Mouse (Mus musculus): ENCODE results near the gene Rbms3. TPM values are rescaled to one million over a fixed set of nuclear protein-coding genes. Genes with fewer than 3 reads are reported as not detected.
A peak's percentile ranks its signal among the peaks of the same experiment; 100 is the strongest.

Rbms3 gene
- total RNA-seq, 2 experiments from 2014 or later = 14.1 to 15.4 TPM

- DNase-seq = no peak
These were observed 153.0 kb downstream of the Rbms3 start for GRCm38 (mm10) chr9:117476753-117477152.

GRCm38 (mm10) chr9:117452816-117453215 is 176.9 kb downstream of the Rbms3 start:
- no peak for DNase-seq

- DNase-seq = no peak
These were observed 187.1 kb downstream of the Rbms3 start for GRCm38 (mm10) chr9:117442611-117443010.

GRCm38 (mm10) chr9:117435856-117436255 is 193.9 kb downstream of the Rbms3 start:
- DNase-seq = peak; percentile 8 to 31

GRCm38 (mm10) chr9:117430670-117431069 is 199.0 kb downstream of the Rbms3 start:
- no peak for DNase-seq

- DNase-seq = no peak
These were observed 200.3 kb downstream of the Rbms3 start for GRCm38 (mm10) chr9:117429217-117430105.

GRCm38 (mm10) chr9:117423259-117423658 is 206.5 kb downstream of the Rbms3 start:
- no peak for DNase-seq

- DNase-seq = no peak
These were observed 209.7 kb downstream of the Rbms3 start for GRCm38 (mm10) chr9:117419874-117420485.

GRCm38 (mm10) chr9:117413181-117413580 is 216.5 kb downstream of the Rbms3 start:
- DNase-seq = no peak

GRCm38 (mm10) chr9:117412584-117412983 is 217.1 kb downstream of the Rbms3 start:
- no peak for DNase-seq

- DNase-seq = no peak
These were observed 225.1 kb downstream of the Rbms3 start for GRCm38 (mm10) chr9:117404621-117405020.

- no peak for DNase-seq
These were observed 229.4 kb downstream of the Rbms3 start for GRCm38 (mm10) chr9:117400262-117400671.

- no peak for DNase-seq
These were observed 232.6 kb downstream of the Rbms3 start for GRCm38 (mm10) chr9:117397071-117397470.

GRCm38 (mm10) chr9:117396586-117396985 is 233.1 kb downstream of the Rbms3 start:
- DNase-seq = no peak

GRCm38 (mm10) chr9:117393626-117394525 is 235.8 kb downstream of the Rbms3 start:
- DNase-seq = no peak

- DNase-seq = no peak
These were observed 241.7 kb downstream of the Rbms3 start for GRCm38 (mm10) chr9:117388024-117388423.

GRCm38 (mm10) chr9:117380876-117381275 is 248.8 kb downstream of the Rbms3 start:
- DNase-seq = no peak

GRCm38 (mm10) chr9:117380076-117380475 is 249.6 kb downstream of the Rbms3 start:
- no peak for DNase-seq

- DNase-seq = no peak
These were observed 250.2 kb downstream of the Rbms3 start for GRCm38 (mm10) chr9:117379448-117379983.

GRCm38 (mm10) chr9:117378131-117378890 is 251.4 kb downstream of the Rbms3 start:
- no peak for DNase-seq

- DNase-seq = no peak
These were observed 253.9 kb downstream of the Rbms3 start for GRCm38 (mm10) chr9:117375776-117376175.

Data from layer of hippocampus, postnatal 36 days (tissue).